Mouse (Mus musculus) neural tube, embryonic 13.5 days (tissue): ENCODE measurements around the gene Htra2. TPM values are rescaled to one million over a fixed set of nuclear protein-coding genes. Genes with fewer than 3 reads are reported as not detected.
A peak's percentile ranks its signal among the peaks of the same experiment; 100 is the strongest.

Experiments
- ATAC-seq: fragments of 200-750 bp; cut with Nextera tagmentation; 2 replicates; pipeline ENCODE4 v1.8.0; 2017; ENCODE audit warnings: low read depth, mild to moderate bottlenecking, moderate TSS enrichment, moderate library complexity
- H3K27ac ChIP-seq: fragments of 300-500 bp; sonication (generic); replicated peaks from 2 replicates; pipeline ENCODE4 v1.5.1; 2015; ENCODE audit warnings: moderate library complexity, mild to moderate bottlenecking, inconsistent platforms
- H3K27me3 ChIP-seq: fragments of 300-500 bp; sonication (generic); 2 replicates; pipeline ENCODE4 v1.6.1; 2015; ENCODE audit warnings: mild to moderate bottlenecking, inconsistent platforms
- H3K36me3 ChIP-seq: fragments of 300-500 bp; sonication (generic); 2 replicates; pipeline ENCODE4 v1.6.1; 2015; ENCODE audit warnings: mild to moderate bottlenecking, inconsistent platforms
- H3K4me1 ChIP-seq: fragments of 300-500 bp; sonication (generic); replicated peaks from 2 replicates; pipeline ENCODE4 v1.6.1; 2015; ENCODE audit warnings: inconsistent platforms
- H3K4me2 ChIP-seq: fragments of 300-500 bp; sonication (generic); 2 replicates; pipeline ENCODE4 v1.6.1; 2015; ENCODE audit warnings: inconsistent platforms, mild to moderate bottlenecking, moderate library complexity
- H3K4me3 ChIP-seq: fragments of 300-500 bp; sonication (generic); 2 replicates; pipeline ENCODE4 v1.5.1; 2015; ENCODE audit warnings: mild to moderate bottlenecking, inconsistent platforms
- H3K9ac ChIP-seq: fragments of 300-500 bp; sonication (generic); 2 replicates; pipeline ENCODE4 v1.6.1; 2015; ENCODE audit warnings: moderate library complexity, mild to moderate bottlenecking, inconsistent platforms
- H3K9me3 ChIP-seq: fragments of 300-500 bp; sonication (generic); 2 replicates; pipeline ENCODE4 v1.6.1; 2016; ENCODE audit warnings: inconsistent platforms
- WGBS: fragments of 180-500 bp; shearing (Covaris S2); methylation state at CpG from one replicate; pipeline ENCODE4 v1.1.7; 2015; 5-methylcytosine and 5-hydroxymethylcytosine counted together
- polyA plus RNA-seq: library from polyadenylated mRNA; unstranded; fragments of >200 nt; fragmentation: Nextera tagmentation; extraction: Ambion mirVana; gene quantifications from 2 replicates; pipeline ENCODE4 v1.2.1, GENCODE M21; 2015

Gene Htra2
- polyA plus RNA-seq, 1 experiment from 2014 or later = 70.1 TPM

DNA sequence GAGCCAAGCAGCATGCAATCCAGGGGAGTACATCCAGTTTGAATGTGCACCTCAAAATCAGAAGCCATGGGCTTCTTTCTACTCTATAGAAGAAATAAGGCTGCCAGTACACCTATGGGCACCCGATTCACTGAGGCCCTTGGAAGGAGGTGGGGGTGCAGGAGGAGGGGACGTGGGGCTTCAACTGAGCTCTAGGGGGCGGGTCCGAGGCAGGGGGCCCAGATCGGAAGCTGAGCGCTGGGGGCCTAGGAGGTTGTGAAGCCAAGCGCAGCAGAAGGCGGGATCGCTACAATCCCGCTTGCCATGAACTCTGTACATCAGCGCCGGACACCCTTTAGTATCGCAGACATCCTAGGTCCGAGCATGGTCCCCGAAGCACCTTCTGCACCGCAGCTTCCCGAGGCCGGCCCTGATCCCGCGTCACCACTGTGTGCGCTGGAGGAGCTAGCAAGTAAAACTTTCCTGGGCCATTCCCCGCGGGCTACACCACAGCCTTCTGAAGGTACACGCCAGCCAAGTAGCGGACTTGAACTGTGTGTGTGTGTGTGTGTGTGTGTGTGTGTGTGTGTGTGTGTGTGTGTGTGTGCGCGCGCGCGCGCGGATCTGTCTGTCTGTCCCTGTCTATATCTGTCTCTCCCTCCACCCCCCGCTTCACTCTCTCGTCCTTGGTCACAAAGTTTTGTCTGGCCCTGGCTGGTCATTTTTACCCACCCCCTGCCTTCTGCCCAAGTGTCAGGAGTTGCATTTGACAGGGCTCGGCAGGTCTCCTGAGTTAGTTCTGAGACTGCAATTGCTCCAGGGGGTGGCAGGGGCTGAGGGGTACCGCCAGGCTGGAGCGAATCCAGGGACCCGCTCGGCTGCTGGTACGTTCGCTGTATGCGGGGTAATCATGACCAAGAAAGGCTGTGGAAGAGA is 31.3 kb upstream of the Htra2 start, which contains the start of gene Lbx2:
Gene Lbx2, plus strand, starts transcription at position 247 of the 915 bp plus-strand sequence.
- Histone ChIP-seq H3K27me3 (peaks cover 96% of the 10 kb centered on the region), H3K27ac (no peak within 1 kb of the TSS), H3K4me1 (peaks cover 38% of the 10 kb centered on the region; the same call in 1 of the 2 replicates), H3K4me2 (peak within 1 kb of the TSS; percentile 32), H3K36me3 (peaks cover 11% of the 10 kb centered on the region), H3K9ac (0 out of 2 replicates have a peak within 1 kb of the TSS, but pooled peaks have one; percentile 34), H3K4me3 (peak within 1 kb of the TSS; percentile 2; the same call in 1 of the 2 replicates), H3K9me3 (no peaks in the 10 kb centered on the region)
- 2% methylated on average over 42 of the region's 42 CpGs for WGBS
- no peak for ATAC-seq

DNA sequence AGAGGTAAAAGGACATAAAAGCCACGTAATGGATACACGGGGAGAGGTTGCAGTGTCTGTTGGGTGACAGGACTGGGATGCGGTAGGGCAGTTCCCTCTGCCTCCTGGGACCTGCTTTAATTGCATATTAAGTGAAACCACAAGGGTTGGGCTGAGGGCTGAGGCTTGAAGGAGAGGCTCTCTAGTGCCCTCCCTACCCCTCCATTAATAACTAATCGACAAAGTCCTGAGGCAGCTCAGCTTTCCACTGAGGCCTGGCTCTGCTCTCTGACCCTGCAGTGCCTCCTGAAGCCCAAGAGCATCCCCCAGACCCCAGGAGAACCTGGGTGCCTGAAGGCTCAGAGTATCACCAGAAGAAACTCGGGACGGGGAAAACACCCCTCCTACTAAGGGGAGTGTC is 29.4 kb upstream of the Htra2 start:
- Histone ChIP-seq H3K4me3 (no peak overlapping the region), H3K4me2 (no peak overlapping the region), H3K27me3 (peaks cover 78% of the 10 kb centered on the region), H3K27ac (no peak overlapping the region), H3K36me3 (peaks cover 22% of the 10 kb centered on the region), H3K9me3 (no peaks in the 10 kb centered on the region), H3K4me1 (peaks cover 43% of the 10 kb centered on the region), H3K9ac (no peak overlapping the region)
- WGBS = 7% methylated on average over 6 of the region's 6 CpGs
- no peak for ATAC-seq

DNA sequence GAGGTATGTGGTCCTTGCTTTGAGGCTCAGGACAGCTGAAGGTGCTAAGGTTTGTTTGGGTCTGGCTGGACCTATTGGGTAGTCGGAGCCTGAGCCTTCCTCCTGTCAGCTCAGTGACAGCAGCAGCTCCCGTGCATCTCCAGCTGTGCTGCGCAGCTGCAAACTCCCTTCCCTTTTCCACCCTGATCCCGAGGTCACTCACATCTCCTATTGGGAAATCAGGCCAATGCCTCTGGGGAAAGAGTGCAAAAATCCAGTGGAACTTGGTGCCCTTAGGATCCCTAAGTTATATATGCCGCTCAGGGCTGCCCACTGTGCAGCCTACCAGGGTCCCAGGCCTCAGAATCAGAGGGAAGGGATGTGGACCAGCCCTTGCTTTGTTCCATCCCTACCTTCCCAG is 28.4 kb upstream of the Htra2 start:
- ATAC-seq = no peak
- 28% methylated on average over 5 of the region's 5 CpGs for WGBS
- Histone ChIP-seq H3K4me2 (no peak overlapping the region), H3K4me3 (no peak overlapping the region), H3K9ac (0 out of 2 replicates have a peak overlapping the region, but pooled peaks have one; percentile 12), H3K27ac (no peak overlapping the region), H3K4me1 (peaks cover 50% of the 10 kb centered on the region), H3K9me3 (no peaks in the 10 kb centered on the region), H3K27me3 (peaks cover 68% of the 10 kb centered on the region), H3K36me3 (peaks cover 22% of the 10 kb centered on the region)

DNA sequence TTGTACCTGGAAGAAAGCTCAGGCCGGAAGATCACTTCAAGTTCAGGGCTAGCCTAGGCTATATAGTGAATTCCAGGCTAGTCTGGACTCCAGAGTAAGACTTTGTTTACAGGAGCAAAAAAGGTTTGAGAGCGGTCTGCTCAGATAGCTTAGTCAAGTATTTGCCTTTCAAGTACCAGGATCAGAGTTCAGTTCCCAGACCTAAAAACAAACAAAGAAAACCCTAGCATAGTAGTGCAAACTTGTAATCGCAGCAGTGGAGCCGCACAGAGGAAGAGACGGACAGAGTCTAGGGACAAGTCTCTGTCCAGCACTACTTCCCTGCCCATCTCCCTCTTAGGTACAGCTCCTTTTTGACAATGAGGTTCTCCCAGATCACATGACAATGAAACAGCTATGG is 25.1 kb upstream of the Htra2 start:
- ATAC-seq = no peak
- H3K4me2 ChIP-seq = no peak overlapping the region
- 94% methylated on average over 5 of the region's 5 CpGs for WGBS
- H3K27ac ChIP-seq = no peak overlapping the region
- H3K9ac ChIP-seq = no peak overlapping the region
- H3K4me1 ChIP-seq = peaks cover 36% of the 10 kb centered on the region
- H3K27me3 ChIP-seq = peaks cover 56% of the 10 kb centered on the region
- H3K36me3 ChIP-seq = peaks cover 22% of the 10 kb centered on the region
- no peak overlapping the region for H3K4me3 ChIP-seq
- H3K9me3 ChIP-seq = no peaks in the 10 kb centered on the region

DNA sequence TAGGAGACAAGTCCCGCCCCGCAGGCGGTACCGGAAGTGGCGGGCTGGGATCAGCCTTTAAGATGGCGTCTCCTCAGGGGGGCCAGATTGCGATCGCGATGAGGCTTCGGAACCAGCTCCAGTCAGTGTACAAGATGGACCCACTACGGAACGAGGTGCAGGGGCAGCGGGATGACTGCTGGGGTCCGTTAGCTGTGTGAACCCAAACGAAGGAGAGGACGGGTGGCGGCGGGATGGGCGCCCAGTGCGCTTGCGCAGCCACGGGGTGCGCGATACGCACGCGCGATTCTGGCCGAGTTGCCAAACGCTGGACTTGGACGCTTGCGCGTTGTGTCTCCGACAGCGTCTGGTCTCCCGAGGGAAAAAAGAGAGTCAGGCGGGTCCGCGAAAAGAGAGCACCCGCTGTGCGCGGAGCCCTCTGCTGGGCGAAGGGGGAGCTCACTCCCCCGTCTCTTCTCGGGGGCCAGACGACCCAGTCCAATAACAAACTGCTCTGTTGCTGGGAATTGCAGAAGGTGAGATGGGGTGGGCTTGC is 23.3 kb upstream of the Htra2 start:
- peak overlapping the region; percentile 82 for H3K4me2 ChIP-seq
- H3K9ac ChIP-seq = peak overlapping the region; percentile 83
- H3K27ac ChIP-seq = peak overlapping the region; percentile 95
- H3K9me3 ChIP-seq = no peaks in the 10 kb centered on the region
- peaks cover 22% of the 10 kb centered on the region for H3K36me3 ChIP-seq
- H3K4me3 ChIP-seq = peak overlapping the region; percentile 73
- WGBS = under 1% methylated on average over 46 of the region's 46 CpGs
- peaks cover 25% of the 10 kb centered on the region for H3K4me1 ChIP-seq
- ATAC-seq = peak; percentile 92
- H3K27me3 ChIP-seq = peaks cover 56% of the 10 kb centered on the region

DNA sequence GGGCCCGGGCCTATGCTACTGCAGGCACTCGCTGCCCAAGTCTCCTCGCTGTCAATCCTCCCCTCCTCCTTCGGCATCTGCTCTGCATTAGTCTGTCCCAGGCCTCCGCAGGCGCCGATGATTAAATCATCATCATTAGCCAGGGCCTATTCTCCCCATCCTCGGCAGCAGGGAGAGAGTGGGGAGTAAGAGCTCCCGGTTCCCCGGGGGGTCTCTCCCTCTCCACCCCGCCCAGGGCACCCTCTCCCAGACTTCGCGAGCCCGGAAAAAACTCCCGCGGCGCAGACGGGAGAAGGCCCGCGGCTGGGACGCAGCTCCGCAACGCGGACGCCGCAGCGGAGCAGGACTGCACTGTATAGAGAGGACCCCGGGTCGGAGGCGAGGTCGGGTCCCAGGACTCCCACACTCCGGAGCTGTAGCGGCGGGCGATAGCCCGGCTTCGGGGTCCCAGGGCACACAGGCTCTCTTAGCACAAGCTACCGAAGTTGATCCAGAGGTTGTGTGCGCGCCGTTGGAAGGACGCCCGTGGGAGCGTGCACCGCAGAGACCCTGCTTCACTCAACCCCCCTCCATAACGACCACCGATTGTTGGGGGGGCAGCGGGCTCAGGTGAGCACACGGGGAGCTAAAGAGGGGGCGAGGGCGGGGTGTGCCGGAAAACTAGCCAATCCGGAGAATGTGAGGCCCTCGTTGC is 22.7 kb upstream of the Htra2 start, which contains the start of gene Pcgf1:
Gene Pcgf1, plus strand, starts transcription at position 240 of the 694 bp plus-strand sequence.
- Histone ChIP-seq H3K27ac (peak within 1 kb of the TSS; percentile 95), H3K9me3 (no peaks in the 10 kb centered on the region), H3K9ac (peak within 1 kb of the TSS; percentile 83), H3K4me1 (peaks cover 21% of the 10 kb centered on the region), H3K27me3 (peaks cover 55% of the 10 kb centered on the region), H3K4me3 (peak within 1 kb of the TSS; percentile 73), H3K4me2 (peak within 1 kb of the TSS; percentile 89), H3K36me3 (peaks cover 22% of the 10 kb centered on the region)
- WGBS = under 1% methylated on average over 54 of the region's 54 CpGs
- ATAC-seq = peak; percentile 94

DNA sequence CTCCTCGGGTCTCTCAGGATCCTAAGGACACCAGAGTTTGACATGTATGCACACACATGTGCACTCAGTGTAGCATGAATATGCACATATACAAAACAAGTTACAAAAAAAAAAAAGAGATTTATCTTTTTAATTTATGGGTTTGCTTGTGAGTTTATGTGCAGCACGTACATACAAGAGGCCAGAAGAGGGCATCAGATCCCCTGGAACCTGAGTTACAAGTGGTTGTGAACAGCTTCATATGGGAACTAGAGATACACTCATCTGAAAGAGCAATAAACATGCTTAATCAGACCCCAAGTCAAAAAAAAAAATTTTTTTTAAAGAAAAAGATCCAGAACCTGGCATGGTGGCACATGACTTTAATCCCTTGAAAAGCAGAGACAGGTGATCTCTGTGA is 19.9 kb upstream of the Htra2 start:
- H3K9me3 ChIP-seq = no peaks in the 10 kb centered on the region
- ATAC-seq = no peak

DNA sequence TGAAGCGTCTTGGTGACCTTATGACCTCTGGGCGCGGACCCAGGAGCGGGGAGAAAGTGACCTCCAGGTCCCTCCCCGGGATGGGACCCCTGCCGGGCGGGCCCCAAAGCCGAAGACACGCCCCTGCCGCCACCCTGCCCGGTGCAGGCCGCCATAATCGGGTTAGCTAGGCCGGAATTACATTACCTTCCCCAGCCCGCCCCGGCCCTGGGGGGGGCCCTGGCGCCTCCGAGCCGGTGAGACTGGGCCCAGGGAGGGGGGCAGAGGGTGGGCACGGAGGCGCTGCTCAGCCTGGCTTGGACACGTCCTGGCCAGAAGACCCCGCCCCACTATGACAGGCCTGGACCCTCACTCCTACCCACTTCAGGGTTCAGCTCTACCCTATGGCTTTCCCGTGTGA is 16.1 kb upstream of the Htra2 start:
- Histone ChIP-seq H3K36me3 (no peaks in the 10 kb centered on the region), H3K27me3 (peaks cover 99% of the 10 kb centered on the region), H3K4me1 (peaks cover 26% of the 10 kb centered on the region), H3K4me3 (peak overlapping the region; percentile 31), H3K27ac (peak overlapping the region; percentile 56), H3K4me2 (peak overlapping the region; percentile 43), H3K9me3 (no peaks in the 10 kb centered on the region), H3K9ac (peak overlapping the region; percentile 50; the same call in 1 of the 2 replicates)
- ATAC-seq = peak; percentile 55
- WGBS = 0% methylated on average over 24 of the region's 24 CpGs

More for the DNA sequence above, 19.9 kb upstream of the Htra2 start:
- no peak overlapping the region for H3K27ac ChIP-seq
- H3K4me1 ChIP-seq = peaks cover 35% of the 10 kb centered on the region
- no peak overlapping the region for H3K9ac ChIP-seq
- WGBS = 34% methylated on average over 2 of the region's 2 CpGs
- H3K27me3 ChIP-seq = peaks cover 71% of the 10 kb centered on the region
- H3K36me3 ChIP-seq = no peaks in the 10 kb centered on the region
- H3K4me2 ChIP-seq = no peak overlapping the region
- H3K4me3 ChIP-seq = no peak overlapping the region

DNA sequence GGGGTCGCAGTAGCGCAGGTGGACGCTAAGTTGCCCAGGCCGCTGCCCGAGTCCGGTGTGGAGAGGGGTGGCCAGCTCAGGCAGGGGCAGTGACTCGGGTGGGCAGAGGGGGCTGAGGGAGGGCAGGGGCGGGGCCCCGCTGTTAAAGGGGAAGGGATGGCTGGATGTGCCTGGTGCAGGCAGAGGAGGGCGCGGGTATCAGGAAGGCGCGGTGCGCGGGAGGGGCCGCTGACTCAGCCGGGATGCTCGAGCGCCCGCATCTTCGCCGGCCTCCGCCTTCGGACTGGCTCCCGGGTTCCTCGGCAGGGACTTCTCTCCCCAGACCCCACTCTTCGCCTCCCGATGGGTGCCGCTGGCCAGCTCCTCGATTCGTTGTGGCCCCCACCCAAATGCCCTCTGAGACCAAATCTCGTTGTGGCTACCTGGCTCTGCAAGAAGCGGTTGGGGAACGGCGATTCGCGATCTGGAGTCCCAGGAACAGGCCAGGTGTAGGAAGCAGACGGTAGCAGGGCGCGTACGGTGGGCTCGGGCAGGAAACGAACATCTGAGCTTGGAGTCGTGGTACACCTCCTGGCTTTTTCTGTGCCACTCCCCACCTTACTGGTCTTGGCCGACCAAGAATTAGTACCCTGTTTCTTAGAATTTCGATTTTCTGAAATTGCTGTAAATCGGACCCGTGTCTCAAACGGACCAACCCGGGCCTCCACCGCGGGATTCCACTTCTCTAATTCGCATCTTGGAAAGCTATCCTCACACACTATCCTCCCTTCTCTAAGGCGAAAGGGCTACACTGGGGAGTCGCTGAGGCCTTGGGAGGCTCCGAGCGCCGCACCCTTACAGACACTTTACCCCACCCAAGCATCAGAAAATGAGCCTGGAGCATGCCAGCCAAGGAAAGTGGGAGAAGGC is 15.5 kb upstream of the Htra2 start:
- Histone ChIP-seq H3K27ac (peak overlapping the region; percentile 56), H3K4me2 (peak overlapping the region; percentile 43), H3K4me3 (peak overlapping the region; percentile 31), H3K9me3 (no peaks in the 10 kb centered on the region), H3K27me3 (peaks cover 99% of the 10 kb centered on the region), H3K9ac (peak overlapping the region; percentile 50), H3K4me1 (peaks cover 26% of the 10 kb centered on the region), H3K36me3 (no peaks in the 10 kb centered on the region)
- ATAC-seq = peak; percentile 44; the same call in 1 of the 2 replicates
- under 1% methylated on average over 58 of the region's 58 CpGs for WGBS

DNA sequence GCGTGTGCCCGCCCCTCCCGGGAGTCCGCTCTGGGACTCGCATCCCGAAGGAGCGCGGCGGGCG is 15.0 kb upstream of the Htra2 start, which contains the start of gene Tlx2:
Gene Tlx2, minus strand, starts transcription at position 47 of the 64 bp plus-strand sequence.
- Histone ChIP-seq H3K9me3 (no peaks in the 10 kb centered on the region), H3K9ac (peak within 1 kb of the TSS; percentile 50), H3K4me1 (peaks cover 26% of the 10 kb centered on the region), H3K4me3 (peak within 1 kb of the TSS; percentile 31), H3K4me2 (peak within 1 kb of the TSS; percentile 43), H3K27ac (peak within 1 kb of the TSS; percentile 56), H3K36me3 (no peaks in the 10 kb centered on the region), H3K27me3 (peaks cover 99% of the 10 kb centered on the region)
- ATAC-seq = 0 out of 2 replicates have a peak, but pooled peaks have one; percentile 1
- WGBS = 0% methylated on average over 10 of the region's 10 CpGs

DNA sequence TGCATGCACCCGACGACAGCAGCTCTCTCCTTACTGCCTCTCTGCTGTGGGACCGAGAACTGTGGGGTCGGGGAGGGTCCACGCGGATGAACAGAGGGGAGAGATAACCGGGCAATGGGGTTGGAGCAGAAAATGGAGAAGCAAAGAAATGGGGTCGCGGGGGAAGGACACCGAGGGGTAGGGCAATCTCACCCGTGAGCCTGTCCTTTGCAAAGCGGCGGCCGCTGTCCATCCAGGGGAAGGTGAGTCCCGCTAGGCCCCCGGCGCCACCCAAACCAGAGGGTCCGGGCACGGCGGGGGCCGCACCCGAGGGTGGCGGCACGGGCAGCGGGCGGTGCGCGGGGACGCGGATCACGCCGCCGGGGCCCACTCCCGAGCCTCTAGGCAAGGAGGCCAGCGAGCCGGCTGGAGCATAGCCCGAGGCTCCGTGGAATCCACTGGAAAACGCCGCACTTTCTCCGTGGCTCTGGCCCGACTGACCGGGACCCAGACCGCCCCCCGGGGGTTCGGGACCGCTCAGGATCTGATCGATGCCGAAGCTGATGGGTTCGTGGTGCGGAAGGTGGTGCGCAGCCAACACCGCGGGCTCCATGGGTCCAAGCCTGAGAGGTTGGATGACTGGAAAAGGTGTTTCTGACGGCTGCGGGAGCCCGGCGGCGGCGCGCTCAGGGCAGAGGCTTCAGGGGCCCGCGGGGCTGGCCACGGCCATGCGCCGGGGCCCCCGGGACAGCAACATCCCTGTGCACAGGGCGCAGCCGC is 14.6 kb upstream of the Htra2 start:
- H3K27ac ChIP-seq = no peak overlapping the region
- peaks cover 26% of the 10 kb centered on the region for H3K4me1 ChIP-seq
- H3K4me2 ChIP-seq = peak overlapping the region; percentile 43
- under 1% methylated on average over 69 of the region's 69 CpGs for WGBS
- H3K36me3 ChIP-seq = no peaks in the 10 kb centered on the region
- peak overlapping the region; percentile 50 for H3K9ac ChIP-seq
- H3K27me3 ChIP-seq = peaks cover 99% of the 10 kb centered on the region
- peak overlapping the region; percentile 31 for H3K4me3 ChIP-seq
- peak; percentile 4; the same call in 1 of the 2 replicates for ATAC-seq
- H3K9me3 ChIP-seq = no peaks in the 10 kb centered on the region
